Mouse (Mus musculus): ENCODE measurements around the gene Pan3.

Gene Pan3

DNA sequence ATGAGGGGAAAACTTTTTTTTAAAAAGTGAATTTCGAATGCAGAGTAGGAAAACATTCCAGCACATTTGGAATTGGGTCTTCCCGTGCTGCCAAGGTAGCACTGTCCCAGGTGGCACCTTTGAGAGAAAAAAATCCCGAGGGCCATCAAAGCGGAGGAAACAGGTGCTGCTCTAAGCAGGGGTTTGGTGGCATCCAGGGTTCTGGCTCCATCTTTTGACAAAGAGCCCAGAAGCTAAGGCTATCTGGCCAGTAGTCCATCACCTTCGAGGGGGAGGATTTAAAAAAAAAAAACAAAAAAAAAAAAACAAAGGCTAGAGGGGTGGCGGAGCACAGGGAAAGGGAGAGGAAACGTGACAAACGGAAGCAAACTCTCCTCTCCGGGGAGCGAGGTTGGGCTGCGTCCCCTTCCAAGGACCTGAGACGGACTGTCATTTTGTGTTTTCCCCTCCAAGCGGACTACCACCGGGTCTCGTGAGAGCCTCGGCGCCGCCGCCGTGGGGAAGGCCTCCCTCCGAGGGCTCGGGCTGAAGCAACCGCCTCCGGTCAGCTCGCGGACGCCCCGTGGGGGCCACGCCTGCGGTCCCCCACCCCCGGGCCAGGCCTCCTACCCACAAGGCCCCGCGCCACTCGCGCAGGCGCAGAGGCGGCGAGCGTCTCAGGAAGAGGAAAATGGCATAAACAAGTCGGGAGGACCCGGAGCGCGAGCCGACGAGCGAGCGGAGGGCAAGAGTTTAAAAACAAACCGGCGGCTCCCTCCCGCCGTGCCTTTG, at the start of gene Pan3:
TSS of gene Pan3 (plus strand) at position 627 of the 771 bp plus-strand sequence.
- DNase-seq, result peak; percentile 93

DNA sequence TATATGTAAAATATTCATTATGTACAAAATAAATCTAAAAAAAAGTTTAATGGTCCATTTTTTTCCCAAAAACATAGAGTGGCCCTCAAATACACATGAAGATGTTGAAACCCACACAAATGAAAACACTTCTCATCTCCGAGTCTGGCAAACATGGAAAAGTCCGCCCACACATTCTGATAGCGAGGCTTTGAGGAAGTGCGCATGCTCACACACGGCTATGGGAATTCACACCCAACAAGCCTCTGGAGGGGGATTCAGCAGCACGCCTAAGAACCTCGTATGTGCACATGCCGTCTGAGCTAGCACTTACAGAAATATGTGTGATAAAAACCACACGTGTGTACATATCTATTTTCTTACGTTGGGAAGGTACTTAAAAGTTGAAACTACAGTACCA, 48.6 kb upstream of the Pan3 start:
- peak; percentile 21 for DNase-seq

DNA sequence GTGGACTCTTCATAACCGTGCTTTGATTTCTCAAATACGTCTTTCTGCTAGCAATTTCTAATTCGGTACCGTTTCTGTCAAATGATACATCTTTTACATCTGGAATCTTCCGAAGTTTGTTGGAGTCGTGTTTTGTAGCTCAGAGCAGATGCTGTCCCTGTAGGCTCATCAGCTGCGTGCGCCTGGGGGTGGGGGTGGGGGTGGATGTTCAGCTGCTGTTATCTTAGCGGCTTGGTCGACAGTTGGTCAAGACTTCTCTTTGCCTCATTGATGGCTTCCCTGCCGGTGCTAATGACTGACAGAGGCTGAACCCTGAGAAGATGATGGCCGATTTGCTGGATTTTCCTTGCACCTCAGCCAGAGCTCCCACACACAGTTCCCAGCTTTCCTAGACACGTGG, 43.1 kb upstream of the Pan3 start:
- DNase-seq, result no peak

DNA sequence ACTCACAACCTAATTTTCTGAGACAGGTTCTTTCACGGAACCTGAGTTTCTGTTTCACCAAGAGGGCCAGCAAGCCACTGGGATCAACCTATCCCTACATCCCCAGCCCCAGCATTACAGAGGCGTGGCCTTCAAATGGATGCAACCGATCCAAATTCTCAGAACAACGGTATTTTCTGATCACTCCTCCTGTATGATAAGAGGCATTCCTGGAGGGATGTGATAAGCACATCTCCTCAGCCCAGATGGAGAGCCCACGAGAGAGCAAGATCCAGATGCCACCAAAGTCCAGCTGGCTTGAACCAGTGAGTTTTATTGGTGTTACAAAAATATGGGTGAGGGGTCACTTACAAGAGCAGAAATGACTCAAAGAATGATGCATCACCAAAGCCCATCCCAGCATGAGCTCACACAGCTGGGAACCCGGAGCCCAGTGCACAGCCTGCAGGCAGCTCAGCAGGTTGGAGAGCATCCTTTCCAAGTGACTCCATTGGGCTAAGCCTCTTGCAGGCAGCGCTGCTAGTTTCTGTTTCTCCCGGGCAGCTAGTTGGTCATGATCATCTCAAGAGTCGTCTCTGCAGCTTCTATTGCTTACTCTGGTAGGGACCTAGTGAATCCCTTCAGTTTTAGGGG, 41.5 kb upstream of the Pan3 start:
- no peak for DNase-seq

DNA sequence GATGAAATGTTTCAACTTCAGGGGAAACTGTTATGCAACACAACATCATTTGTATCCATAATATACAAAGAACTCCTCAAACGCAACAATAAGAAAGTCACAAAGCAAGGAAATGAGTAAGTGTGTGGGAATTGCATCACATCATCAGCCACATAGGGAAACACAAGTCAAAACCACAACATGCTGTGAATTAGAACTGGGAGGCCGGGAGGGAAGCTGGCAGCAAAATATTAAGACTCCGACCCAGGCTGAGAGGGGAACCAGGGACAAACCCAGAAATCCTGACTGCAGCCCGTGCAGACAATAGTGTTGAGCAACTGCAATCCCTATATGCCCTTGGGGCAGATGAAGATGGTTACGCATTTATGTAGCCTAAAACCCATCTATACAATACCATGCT, 40.9 kb upstream of the Pan3 start:
- no peak for DNase-seq

DNA sequence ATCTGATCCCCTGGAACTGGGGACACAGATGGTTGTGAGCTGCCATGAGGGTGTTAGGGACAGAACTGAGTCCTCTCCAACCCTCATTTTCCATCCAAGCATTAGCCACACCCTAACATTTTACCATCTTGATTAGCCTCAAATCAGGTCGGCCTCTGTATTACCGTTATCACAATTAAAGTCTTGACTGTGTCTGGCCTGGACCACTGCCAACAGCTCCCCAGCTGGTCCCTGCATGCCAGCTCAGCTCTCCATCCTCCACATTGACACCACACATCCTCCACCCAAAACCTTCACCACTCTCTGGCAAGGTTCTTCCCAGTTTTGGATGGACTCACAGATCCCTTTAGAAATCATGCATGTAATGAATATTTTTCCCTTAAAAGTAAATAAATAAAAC, 39.2 kb upstream of the Pan3 start:
- DNase-seq, result no peak

DNA sequence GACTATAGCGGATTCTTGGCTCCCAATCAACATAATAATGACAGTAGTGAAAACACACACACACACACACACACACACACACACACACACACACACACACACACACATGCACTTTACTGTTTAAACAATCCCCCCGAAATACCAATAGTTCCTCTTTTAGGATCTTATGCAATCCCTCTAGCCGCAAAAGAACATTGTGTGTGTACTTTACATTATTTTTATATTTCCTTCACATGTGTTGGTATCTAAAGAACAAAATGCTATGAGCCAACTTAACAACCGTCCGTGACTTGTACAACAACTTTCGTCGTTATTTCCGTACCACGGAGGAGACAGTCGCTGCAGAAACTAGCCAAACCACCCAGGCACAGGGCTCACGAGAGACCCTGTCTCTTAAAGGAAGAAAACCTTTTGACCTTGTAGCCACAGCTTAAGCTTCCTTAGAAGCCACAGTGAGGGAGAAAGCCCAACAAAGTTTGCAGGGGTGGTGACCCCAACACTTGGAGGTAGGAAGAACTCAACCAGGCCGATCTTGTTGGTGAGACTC, 37.2 kb upstream of the Pan3 start:
- DNase-seq, result no peak

DNA sequence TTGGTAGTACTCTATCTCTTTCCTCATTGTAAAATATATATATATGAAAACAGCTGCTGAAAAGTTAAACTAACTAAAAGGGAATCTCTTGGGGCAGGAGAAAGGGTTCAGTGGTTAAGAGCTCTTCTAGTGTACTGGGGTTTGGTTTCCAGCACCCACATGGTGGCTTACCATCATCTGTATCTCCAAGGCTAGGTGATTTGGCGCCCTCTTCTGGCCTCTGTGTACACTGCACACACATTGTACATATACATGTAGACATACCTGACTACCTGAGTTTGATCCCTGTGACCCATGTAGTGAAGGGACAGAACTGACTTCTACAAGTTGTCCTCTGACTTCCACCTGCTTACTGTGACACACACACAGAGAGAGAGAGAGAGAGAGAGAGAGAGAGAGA, 34.9 kb upstream of the Pan3 start:
- no peak for DNase-seq

DNA sequence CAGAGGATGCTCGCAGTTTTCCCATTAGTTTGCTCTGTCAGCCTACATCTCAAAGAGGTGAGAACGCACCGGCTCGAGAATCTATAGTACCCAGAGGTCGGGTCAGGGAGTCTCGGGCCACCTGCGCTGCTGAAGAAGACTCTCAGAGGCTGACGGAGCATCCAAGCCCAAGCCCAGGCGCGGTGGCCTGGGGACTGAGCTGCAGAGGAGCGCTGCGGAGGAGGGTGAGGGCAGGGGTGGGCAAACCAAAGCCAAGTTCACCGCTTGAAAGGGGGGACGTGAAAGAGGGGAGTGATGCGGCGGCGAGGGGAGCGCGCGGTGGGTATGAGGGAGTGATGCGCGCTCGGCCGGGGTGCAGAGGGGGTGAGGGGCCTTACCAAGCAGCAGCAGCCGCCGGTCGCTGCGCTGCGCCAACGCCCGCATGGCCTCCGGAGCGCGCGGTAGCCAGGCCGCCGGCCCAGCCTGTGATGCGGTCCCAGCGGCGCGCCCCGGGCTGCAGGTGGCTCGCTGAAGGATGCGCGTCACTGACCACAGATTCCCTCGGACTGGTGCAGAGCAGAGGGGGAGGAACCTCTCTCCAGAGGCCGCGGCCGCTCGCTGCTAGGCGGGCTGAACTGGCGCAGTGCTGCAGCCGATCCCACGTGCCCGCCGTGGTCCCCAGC, 30.0 kb upstream of the Pan3 start, which contains the start of gene Flt3:
TSS of gene Flt3 (minus strand) at position 647 of the 662 bp plus-strand sequence.
- peak; percentile 33 for DNase-seq

DNA sequence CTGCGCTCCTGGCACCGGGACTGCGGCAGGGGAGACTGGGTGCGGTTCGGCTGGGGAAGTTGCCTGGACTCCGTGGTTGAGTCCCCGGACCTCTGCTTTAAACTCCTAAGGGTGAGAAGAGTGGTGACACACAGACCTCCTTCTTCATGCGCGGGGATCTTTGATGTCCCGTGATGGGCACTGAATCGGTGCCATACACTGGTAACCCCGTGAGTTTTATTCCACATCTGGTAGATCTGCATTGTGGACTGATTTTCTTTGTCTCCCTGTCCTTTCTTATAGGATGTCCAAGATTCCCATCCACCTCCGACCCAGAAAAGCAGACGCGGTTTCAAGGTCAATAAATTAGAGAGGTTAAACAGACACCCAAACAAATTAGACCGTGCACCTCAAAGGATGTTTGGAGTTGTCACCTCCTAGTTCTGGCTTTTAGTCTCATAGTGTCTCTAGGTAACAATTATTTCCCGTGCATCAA, 29.4 kb upstream of the Pan3 start:
- DNase-seq, result no peak

DNA sequence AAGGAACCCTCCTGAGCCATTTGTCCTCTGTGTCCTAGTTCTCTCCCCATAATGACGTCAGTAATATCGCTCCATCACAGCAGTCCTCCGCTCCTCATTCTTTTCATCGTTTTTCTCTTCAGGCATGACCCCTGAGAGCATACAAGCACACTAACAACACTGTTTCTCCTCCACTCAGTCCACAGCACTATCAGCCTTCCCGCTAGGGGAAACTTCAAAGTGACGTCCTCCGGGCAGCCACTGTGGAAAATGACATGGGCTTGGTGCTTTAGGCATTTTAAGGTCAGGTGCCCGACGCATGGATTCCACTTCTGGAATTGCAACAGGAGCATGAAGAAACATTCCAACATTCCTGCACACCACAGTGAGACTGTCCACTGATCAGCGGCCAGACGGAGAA, 28.9 kb upstream of the Pan3 start:
- DNase-seq, result no peak

DNA sequence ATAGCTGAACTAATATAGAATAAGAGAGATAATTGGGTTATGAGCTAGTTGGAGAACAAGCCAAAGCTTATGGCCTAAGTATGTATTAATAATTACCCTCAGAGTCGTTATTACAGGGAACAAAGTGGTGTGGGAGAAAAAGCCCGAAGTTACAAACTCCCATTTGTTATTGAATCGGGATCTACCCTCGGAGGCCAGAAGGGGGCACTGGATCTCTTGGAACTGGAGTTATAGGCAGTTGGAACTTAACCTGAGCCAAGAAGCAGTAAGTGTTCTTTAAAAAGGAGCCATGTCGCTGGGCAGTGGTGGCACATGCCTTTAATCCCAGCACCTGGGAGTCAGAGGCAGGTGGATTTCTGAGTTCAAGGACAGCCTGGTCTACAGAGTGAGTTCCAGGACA, 27.5 kb upstream of the Pan3 start:
- DNase-seq, result peak; percentile 60

DNA sequence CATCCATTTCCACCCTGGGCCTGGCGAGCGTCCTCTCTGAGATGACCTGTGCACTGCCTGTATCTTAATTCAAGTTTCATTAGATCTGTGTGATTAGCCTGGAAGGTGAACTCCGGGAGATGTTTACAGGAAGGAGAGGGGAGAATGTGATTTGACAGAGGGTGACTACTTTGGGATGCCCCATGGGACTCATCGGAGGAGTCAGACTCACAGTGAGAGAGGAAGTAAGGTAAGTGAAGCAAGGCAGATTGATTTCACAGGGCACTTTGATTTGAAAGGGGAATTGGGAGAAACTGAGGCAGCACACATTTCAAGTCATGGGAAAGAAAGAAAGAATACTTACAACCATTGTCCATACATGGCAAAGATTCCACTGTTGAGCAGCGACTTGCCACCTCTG, 23.8 kb upstream of the Pan3 start:
- no peak for DNase-seq

DNA sequence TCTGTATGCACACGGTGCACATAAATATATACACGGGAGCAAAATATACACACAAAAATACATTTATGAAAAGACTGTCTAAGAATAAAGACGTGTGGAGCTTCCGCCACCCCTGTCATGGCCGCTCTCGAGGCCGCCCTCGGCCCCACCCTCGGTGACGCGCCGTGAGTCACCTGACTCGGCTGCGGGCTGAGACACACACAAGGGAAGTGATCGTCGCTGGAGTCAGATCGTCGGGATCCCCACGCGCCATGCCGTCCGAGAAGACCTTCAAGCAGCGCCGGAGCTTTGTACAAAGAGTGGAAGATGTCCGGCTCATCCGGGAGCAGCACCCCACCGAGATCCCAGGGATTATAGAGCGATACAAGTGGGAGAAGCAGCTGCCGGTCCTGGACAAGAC, 21.2 kb upstream of the Pan3 start:
- DNase-seq, result peak; percentile 22

DNA sequence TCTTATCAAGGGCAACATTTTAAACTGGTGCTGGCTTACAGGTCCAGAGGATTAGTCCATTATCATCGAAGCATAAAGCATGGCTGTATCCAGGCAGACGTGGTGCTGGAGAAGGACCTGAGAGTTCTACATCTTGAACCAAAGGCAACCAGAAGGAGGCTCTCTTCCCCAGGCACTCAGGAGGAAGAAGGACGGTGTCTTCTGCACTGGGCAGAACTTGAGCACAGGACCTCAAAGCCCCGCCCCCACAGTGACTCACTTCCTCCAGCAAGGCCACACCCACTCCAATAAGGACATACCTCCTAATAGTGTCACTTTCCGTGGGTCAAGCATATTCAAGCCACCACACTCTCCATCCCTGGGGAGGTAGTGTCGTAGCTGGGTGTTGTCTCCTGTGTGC, 19.4 kb upstream of the Pan3 start:
- no peak for DNase-seq

DNA sequence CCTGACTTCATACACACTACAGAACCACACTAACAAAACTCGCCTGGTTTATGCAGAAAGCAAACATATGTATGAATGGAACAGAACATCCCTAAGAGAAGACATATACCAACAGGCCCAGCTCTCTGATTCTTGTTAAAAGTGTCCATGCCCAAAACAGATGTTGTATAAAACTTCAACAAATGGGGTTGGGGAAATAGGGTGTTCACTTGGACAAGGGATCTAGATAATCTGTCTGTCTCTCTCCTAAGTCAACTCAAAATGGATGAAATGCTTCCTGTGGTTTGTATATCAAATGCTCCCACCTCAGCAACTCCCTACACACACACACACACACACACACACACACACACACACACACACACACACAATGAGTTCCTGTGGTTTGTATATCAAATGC, 12.0 kb upstream of the Pan3 start:
- no peak for DNase-seq

DNA sequence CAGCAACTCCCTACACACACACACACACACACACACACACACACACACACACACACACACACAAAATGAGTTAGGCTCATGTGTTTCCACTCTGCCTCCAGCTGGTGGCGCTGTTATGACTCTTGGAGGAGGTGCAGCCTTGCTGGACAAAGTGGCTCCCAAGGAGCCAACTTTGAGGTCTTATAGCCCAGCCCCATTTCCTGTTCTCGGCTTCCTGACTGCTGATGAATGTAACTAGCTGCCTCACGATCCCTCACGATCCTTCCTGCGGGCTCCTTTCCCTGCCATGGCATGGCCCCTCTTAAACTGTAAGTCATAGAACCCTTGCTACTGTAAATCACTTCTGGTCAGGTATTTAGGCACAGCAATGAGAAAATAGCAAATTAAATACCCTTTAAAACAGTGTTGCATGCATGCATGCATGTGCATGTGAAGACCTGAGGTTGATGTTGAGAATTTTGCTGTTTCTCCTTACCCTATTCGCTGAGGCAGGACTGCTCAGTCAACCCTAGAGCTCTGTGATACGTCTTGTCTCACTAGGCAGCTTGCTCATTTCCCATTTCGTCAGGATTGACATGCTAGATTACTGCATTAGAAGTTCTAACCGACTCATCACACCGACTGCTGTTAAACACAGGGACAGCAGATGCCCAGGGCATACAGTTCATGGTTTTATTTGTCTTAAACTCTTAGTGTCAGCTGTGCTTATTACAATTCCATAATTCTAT, 11.4 kb upstream of the Pan3 start:
- peak; percentile 28 for DNase-seq

DNA sequence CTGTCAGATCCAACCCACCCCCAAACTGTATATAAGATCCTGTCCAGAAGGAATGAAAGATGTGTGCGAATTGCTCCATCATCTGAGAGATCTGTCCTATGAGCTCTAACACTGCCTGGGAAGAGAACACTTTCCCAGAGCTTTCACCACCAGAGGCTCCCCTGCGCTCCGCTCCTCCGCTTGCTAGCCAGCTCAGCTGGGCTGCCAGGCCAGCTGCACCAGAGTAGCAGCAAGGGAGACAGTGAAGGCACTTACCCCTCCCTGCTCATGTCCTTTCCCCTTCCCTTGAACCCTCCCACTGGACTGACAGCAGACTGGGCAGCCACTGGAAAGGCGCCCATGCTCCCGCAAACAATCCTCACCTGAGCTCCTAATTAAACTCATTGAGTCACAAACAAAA, 6.3 kb upstream of the Pan3 start:
- peak; percentile 40 for DNase-seq

DNA sequence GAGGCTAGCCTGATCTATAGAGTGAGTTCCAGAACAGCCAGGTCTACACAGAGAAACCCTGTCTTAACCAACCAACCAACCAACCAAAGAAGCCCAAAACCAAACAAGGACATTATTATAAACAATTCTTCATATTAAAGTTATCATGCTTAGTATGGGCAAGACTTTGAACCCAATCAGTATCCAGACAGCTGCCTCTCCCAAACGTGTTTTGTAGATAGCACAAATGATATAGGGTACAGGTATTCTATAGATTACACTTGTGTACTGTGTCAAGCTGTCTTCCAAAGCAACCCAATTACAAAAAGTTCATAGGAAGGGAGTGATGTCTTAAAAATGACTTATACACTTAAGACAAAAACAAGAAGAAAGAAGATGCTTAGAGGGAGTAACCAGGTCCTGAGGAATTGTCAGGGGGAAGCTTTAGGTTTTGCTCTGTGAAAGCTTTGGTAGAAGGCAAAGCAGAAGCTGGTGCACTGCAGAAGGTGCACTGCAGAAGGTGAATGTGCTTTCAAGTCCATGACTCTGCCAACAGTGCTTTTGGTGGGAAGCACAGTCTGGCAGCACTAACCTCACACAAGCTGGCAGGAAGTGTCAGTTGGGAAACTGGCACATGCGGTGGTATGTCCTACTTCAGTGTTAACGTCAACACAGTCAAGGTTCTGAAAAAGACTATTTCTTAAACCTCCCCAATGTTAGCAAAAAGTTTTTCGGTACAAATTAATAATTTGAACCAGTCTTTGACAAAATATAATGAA, 3.7 kb upstream of the Pan3 start:
- no peak for DNase-seq

DNA sequence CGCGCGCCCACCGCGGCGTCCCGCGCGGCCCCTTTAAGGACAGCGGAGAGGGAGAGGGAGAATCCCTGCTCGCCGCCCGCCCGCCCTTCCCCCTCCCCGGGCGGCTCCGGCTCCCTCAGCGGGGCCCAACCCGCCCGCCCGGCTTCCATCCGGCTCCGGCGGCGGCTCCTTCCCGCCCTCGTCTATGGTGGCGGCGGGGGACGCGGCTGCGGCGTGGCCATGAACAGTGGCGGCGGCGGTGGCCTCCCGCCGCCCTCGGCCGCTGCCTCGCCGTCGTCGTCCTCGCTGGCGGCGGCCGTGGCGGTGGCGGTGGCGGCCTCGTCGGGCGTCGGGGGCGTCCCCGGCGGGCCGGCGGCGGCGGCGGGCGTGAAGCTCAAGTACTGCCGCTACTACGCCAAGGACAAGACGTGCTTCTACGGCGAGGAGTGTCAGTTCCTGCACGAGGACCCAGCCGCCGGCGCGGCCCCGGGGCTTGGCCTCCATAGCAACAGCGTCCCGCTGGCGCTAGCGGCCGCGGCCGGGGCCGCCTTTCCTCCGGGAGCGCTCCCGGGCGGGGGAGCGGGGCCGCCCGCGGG, 487 bp downstream of the Pan3 start:
- DNase-seq, result peak; percentile 45

DNA sequence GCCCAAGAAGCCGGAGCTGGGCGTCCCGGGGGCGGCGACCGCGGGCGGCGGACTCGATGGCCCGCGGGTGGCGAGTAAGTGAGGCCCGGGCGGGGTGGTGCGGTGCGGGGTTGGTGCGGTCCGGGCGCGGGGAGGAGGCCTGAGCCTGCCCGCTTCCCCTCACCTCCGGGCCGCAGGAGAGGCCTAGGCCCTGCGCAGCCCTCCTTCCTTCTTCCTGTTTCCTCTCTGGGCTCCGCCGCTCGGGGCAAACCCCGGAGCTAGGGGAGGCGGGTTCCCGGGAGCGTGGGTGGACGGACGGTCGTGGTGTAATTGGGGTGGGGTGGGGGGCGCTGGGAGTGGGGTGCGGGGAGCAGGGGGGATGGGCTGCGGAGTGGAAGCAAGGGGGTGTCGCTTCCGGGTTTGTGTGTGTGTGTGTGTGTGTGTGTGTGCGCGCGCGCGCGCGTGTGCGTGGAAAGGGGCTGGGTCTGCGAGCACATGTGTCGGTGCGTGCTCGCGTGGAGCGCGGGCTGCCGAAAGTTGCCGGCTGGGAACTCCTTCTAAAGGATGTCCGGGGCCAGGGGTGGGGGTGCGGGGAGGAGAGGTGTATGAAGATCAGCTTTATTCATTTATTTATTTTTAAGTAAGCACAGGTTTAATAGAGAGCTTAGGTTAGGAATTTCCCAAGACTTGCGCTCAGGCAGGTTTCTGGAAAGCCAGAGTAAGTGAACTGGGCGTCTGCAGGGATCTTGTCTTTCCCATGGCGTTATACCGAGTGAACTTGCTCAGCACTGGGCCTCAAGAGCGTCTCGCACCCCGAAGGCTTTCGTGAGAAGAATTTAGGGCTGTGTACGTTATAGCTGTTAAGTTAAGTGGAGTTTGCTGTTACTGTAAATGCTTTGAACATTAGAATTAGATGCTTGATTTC, 1.2 kb downstream of the Pan3 start:
- peak; percentile 83 for DNase-seq
